Mouse (Mus musculus) megakaryocyte, embryonic 14.5 days (primary cell): ENCODE measurements at regions not wholly inside any gene's neighbourhood (a gene's known extent, or its start where the extent isn't known, plus 50 kb on each side); places are given as distances from the start of the nearest gene placed in this dataset.

Experiments used
- H3K27me3 ChIP-seq: replicated peaks from 2 replicates; pipeline ENCODE3; 2012; ENCODE audit warnings: inconsistent platforms
- H3K36me3 ChIP-seq: replicated peaks from 2 replicates; pipeline ENCODE3; 2012; ENCODE audit warnings: low read length, inconsistent platforms, mixed read lengths
- H3K4me1 ChIP-seq: 2 replicates; pipeline ENCODE4 v1.6.1; 2012; ENCODE audit warnings: inconsistent platforms
- H3K4me3 ChIP-seq: replicated peaks from 2 replicates; pipeline ENCODE3; 2012; ENCODE audit warnings: moderate library complexity, mild to moderate bottlenecking, inconsistent platforms
- H3K9me3 ChIP-seq: 2 replicates; pipeline ENCODE4 v1.6.1; 2012; ENCODE audit warnings: inconsistent platforms
- FLI1 ChIP-seq: IDR thresholded peaks from 2 replicates; pipeline ENCODE4 v1.6.1; 2012; ENCODE audit warnings: low read length, inconsistent platforms, mixed read lengths
- GATA1 ChIP-seq: IDR thresholded peaks from 3 replicates; pipeline ENCODE4 v1.6.1; 2012; ENCODE audit warnings: mixed read lengths, low read length, inconsistent platforms, borderline replicate concordance

DNA sequence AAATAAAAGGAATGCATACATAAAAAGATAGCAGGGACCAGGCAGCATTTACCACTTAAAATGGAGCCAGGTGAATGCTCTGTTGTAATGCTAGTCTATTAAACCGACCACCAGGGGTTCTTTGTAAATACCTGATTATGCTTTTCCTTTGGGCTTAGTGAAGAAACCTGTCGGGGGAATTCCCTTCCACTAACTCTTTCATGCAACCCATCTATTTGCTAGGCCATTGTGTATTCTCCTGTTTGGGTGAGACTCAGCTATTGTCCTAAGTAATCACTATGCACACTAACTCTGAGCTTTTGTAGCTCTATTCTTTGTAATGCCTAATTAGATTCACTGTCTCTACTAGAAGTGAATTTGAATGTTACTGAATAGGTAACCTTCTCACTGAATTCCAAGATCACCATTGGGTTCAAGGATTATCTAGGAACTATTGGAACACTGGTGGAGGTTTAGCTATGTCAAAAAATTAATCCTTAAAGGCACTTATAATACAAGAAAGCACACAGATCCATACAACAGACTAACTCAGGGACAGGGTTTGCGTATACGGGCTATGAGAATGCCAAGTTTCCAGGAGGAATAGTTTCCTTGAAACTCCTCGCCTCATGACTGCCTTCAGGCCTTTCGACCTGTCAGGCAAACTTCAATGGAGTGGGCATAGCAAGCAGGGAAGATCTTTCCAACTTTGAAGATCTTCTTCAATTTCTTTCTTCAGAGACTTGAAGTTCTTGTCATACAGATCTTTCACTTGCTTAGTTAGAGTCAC, 156.8 kb upstream of the Xrcc4 start:
- no peak for TF ChIP-seq FLI1
- TF ChIP-seq GATA1: no peak
- H3K4me1 ChIP-seq: no peaks in the 10 kb centered on the region
- peaks cover 10% of the 10 kb centered on the region for H3K9me3 ChIP-seq

DNA sequence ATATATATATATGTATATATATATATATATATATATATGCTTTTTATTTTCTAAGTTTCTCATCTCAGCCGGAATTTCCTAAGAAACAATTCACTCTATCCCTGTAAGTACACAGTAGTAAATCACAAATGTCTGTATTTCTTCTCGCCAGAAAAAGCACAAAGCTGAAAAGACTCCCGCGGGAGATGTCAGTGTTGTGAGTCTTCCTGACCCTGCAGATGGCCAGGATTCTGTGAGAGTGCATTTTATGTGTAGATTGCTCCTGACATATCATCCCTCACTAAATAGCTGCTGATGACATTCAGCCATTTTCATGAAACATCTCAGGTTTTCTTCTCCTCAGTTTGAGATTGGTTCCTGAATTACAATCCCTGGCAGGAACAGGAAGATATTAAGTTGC, 148.9 kb upstream of the Xrcc4 start:
- TF ChIP-seq FLI1: no peak
- TF ChIP-seq GATA1: no peak
- no peaks in the 10 kb centered on the region for H3K36me3 ChIP-seq
- H3K27me3 ChIP-seq: no peaks in the 10 kb centered on the region
- peaks cover 8% of the 10 kb centered on the region; the same call in 1 of the 2 replicates for H3K4me1 ChIP-seq
- H3K4me3 ChIP-seq: no peak overlapping the region
- H3K9me3 ChIP-seq: no peaks in the 10 kb centered on the region

More for the DNA sequence above, 156.8 kb upstream of the Xrcc4 start:
- H3K36me3 ChIP-seq: no peaks in the 10 kb centered on the region
- H3K4me3 ChIP-seq: no peak overlapping the region
- no peaks in the 10 kb centered on the region for H3K27me3 ChIP-seq

DNA sequence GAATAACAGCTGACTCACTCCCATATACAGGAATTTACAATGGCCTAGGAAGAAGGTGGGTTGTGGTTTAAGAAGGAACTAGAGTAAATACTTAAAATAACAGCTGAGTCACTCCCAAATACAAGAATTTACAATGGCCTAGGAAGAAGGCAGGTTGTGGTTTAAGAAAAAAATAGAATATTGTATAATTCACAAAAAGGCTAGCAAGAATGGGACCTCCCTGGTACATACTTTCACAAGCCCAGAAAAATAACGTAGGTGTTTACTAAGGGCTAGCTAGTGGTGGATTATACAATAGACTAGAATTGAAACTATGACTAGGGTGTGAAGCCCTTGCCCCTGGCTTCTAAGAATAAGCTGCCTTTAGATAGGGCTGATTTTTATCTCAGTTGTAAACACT, 144.6 kb upstream of the Xrcc4 start:
- TF ChIP-seq FLI1 (no peak), GATA1 (no peak)
- H3K36me3 ChIP-seq: no peaks in the 10 kb centered on the region
- H3K9me3 ChIP-seq: no peaks in the 10 kb centered on the region
- H3K4me1 ChIP-seq: peaks cover 8% of the 10 kb centered on the region; the same call in 1 of the 2 replicates
- H3K27me3 ChIP-seq: no peaks in the 10 kb centered on the region
- no peak overlapping the region for H3K4me3 ChIP-seq

DNA sequence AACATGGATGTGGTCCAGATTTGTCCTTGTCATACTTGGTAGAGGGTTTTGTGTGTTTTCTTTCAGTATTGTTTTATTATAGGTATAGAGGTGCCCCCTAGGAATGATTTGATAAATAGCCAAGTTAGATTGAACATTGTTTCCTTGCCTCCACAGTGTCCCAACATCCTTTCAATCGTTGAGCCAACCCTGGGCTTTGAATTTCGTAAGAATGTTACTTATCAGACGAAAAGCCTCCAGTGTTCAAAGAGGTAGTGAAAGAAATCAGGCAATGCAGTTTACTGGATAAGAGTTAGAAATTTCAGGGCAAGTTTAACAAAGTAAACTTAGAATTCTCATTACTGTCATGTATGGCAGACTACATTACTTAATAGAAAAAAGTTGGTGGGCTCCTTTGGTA, 144.2 kb upstream of the Xrcc4 start:
- Histone ChIP-seq H3K9me3 (no peaks in the 10 kb centered on the region), H3K4me3 (no peak overlapping the region), H3K27me3 (no peaks in the 10 kb centered on the region), H3K36me3 (no peaks in the 10 kb centered on the region), H3K4me1 (peaks cover 8% of the 10 kb centered on the region; the same call in 1 of the 2 replicates)
- no peak for TF ChIP-seq FLI1
- TF ChIP-seq GATA1: no peak

DNA sequence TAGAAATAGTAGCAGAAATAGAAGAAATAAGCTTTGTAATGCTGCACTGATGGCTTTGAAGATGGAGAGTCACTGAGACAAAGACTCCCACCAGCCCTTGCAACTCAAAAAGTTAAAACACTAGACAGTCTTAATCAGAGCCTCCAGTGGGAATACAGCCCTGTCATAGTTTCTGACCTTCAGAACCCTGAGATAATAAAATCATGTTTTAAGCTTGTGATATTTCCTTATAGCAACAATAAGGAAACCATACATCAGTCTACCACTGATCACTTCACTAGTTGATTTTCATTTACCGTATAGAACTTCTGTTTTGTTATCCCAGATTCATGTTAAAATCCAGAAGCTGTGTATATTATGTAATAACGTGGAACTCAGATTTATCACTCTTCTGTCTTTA, 139.7 kb upstream of the Xrcc4 start:
- H3K9me3 ChIP-seq: no peaks in the 10 kb centered on the region
- H3K27me3 ChIP-seq: no peaks in the 10 kb centered on the region
- H3K36me3 ChIP-seq: no peaks in the 10 kb centered on the region
- no peak for TF ChIP-seq FLI1
- peaks cover under 1% of the 10 kb centered on the region; the same call in 1 of the 2 replicates for H3K4me1 ChIP-seq
- no peak overlapping the region for H3K4me3 ChIP-seq

DNA sequence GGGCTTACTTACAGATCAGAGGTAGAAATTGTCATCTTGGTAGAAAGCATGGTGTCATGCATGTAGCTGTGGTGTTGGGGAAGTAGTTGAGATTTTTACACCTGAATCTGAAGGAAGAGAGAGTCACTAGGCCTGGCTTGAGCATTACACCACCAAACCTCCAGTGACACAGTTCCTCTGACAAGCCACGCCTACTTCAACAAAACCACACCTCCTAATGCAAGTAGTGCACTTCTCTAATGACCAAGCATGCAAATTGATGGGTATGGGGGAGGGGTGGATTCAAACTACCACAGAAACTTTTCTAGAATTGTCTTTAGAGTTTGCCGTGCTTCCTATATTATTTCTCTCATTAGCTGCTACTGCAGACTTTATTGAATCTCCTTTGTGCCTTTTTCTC, 136.8 kb upstream of the Xrcc4 start:
- Histone ChIP-seq H3K4me3 (no peak overlapping the region), H3K4me1 (no peaks in the 10 kb centered on the region), H3K36me3 (no peaks in the 10 kb centered on the region), H3K27me3 (no peaks in the 10 kb centered on the region), H3K9me3 (peaks cover 8% of the 10 kb centered on the region)
- no peak for TF ChIP-seq GATA1
- TF ChIP-seq FLI1: no peak

DNA sequence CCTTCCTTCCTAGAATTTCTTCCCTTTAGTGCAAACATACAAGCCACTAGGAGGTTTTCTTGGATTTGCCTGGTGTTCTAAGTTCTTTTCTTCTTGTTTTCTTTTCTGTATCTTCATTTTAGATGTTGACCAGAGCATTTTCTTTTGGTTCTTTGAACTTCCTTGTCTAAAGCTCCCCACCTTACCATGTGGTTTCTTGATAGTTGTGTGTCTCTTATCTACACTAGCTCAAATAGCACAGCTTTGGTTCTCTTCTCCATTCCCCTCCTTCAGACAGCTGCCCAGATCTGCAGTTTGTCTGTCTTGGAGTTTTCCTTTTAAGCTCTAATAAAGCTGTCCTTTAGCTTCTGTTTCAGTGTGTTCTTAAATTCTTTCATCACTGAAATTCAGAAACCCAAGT, 123.0 kb upstream of the Xrcc4 start:
- H3K4me1 ChIP-seq: no peaks in the 10 kb centered on the region; the same call in 1 of the 2 replicates
- TF ChIP-seq FLI1 (no peak), GATA1 (no peak)
- H3K36me3 ChIP-seq: no peaks in the 10 kb centered on the region
- H3K9me3 ChIP-seq: peaks cover 5% of the 10 kb centered on the region; the same call in 1 of the 2 replicates
- no peak overlapping the region for H3K4me3 ChIP-seq
- no peaks in the 10 kb centered on the region for H3K27me3 ChIP-seq

DNA sequence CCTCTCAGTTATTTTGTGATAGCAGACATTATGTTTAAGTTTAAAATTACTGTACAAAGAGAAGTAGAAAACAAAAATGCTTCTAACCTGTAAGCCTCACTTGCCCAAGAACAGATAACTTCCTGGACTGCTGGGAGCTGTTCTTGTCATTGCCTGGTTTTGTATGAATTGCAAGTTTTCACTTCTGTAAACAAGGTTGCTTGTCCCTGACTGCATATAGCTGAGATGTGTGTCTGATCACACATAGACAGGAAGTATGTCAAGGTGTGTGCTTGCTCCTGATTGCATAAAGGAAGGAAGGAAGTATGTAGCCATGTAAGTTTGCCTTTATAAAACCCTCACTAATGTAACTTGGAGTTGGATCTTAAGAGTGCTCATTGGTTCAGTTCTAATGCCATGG, 118.5 kb upstream of the Xrcc4 start:
- no peaks in the 10 kb centered on the region; the same call in 1 of the 2 replicates for H3K4me1 ChIP-seq
- H3K27me3 ChIP-seq: no peaks in the 10 kb centered on the region
- H3K4me3 ChIP-seq: no peak overlapping the region
- H3K9me3 ChIP-seq: no peaks in the 10 kb centered on the region
- TF ChIP-seq GATA1 (no peak), FLI1 (no peak)
- no peaks in the 10 kb centered on the region for H3K36me3 ChIP-seq
